Mouse (Mus musculus): Measurements from ENCODE around the gene Ift20. TPM values are rescaled to one million over a fixed set of nuclear protein-coding genes. Genes with fewer than 3 reads are reported as not detected.

The Ift20 gene
- total and polyA plus RNA-seq, 2 experiments from 2014 or later: 106 to 124 TPM

- Histone ChIP-seq H3K4me3 (ENCODE audit: low read depth, low read length) (peak within 1 kb of the TSS; percentile 99), H3K9me3 (ENCODE audit: low read length) (no peaks in the 10 kb centered on the region), H3K9ac (peak within 1 kb of the TSS; percentile 99), H3K4me1 (ENCODE audit: insufficient read depth) (peaks cover 14% of the 10 kb centered on the region; the same call in 1 of the 2 replicates), H3K36me3 (ENCODE audit: insufficient read depth) (peaks cover 44% of the 10 kb centered on the region), H3K4me2 (ENCODE audit: low read depth) (peak within 1 kb of the TSS; percentile 92), H3K27ac (ENCODE audit: low read depth, low read length) (peak within 1 kb of the TSS; percentile 87), H3K27me3 (ENCODE audit: insufficient read depth, low read length) (no peaks in the 10 kb centered on the region)
- under 1% methylated on average over 67 of the region's 67 CpGs for WGBS
- DNase-seq: peak; percentile 95
- no peak for TF ChIP-seq CTCF (IDR thresholded peaks at IDR 0.05; ENCODE audit: low read depth)
- ATAC-seq: peak; percentile 98
Measured at GRCm38 (mm10) chr11:78512025-78512957, 23.9 kb upstream of the Ift20 start, which contains the start of the genes Tmem199 and Poldip2. Gene Tmem199, minus strand, starts transcription at chr11:78512172. Gene Poldip2, plus strand, starts transcription at chr11:78512193.

DNA sequence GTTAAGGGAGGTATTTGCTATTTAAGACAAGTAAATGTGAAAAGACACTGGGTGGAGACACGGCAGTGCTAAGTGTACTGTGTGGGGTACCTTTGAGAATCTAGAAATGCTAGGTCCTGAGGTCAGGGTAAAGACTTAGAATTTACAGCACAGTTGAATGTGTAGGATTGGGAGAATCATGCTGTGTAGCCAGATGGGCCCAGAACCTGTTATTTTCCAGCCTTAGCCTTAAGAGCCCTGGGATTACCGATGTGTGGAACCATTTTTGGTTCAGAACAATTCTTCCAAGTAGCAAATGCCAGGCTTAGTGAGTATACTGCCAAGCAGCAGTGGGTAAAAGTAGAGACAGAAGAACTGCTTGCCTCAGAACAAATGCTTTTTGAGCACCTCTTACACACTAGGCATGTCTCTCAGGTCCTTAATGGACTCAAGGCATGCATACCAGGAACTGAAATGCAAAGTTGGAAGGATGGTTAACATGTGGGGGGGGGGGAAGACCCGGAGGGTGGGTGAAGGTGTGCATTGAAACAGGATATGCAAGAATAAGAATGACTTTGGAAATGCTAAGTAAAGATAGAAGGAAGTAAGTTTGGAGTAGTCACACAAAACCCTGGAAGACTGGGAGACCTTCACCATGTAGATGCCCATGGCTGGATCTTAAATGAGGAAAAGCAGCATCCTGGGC is 22.9 kb upstream of the Ift20 start:
- WGBS: 74% methylated on average over 3 of the region's 3 CpGs
- no peak for ATAC-seq

GRCm38 (mm10) chr11:78515549-78516325 is 20.4 kb upstream of the Ift20 start:
- Histone ChIP-seq H3K27me3 (ENCODE audit: insufficient read depth, low read length) (no peaks in the 10 kb centered on the region), H3K9ac (no peak overlapping the region), H3K4me2 (ENCODE audit: low read depth) (no peak overlapping the region), H3K9me3 (ENCODE audit: low read length) (no peaks in the 10 kb centered on the region), H3K4me3 (ENCODE audit: low read depth, low read length) (no peak overlapping the region), H3K4me1 (ENCODE audit: insufficient read depth) (peaks cover 14% of the 10 kb centered on the region; the same call in 1 of the 2 replicates), H3K36me3 (ENCODE audit: insufficient read depth) (peaks cover 56% of the 10 kb centered on the region), H3K27ac (ENCODE audit: low read depth, low read length) (no peak overlapping the region)
- DNase-seq: no peak
- TF ChIP-seq CTCF (IDR thresholded peaks at IDR 0.05; ENCODE audit: low read depth): peak; percentile 23; the same call in 1 of the 2 replicates
- ATAC-seq: no peak
- 62% methylated on average over 2 of the region's 2 CpGs for WGBS

More for the DNA sequence above, 22.9 kb upstream of the Ift20 start:
- Histone ChIP-seq H3K36me3 (ENCODE audit: insufficient read depth) (peaks cover 44% of the 10 kb centered on the region), H3K4me3 (ENCODE audit: low read depth, low read length) (peak overlapping the region; percentile 99), H3K9me3 (ENCODE audit: low read length) (no peaks in the 10 kb centered on the region), H3K9ac (peak overlapping the region; percentile 99), H3K27me3 (ENCODE audit: insufficient read depth, low read length) (no peaks in the 10 kb centered on the region), H3K4me1 (ENCODE audit: insufficient read depth) (peaks cover 14% of the 10 kb centered on the region; the same call in 1 of the 2 replicates), H3K27ac (ENCODE audit: low read depth, low read length) (no peak overlapping the region), H3K4me2 (ENCODE audit: low read depth) (peak overlapping the region; percentile 92)
- no peak for TF ChIP-seq CTCF (IDR thresholded peaks at IDR 0.05; ENCODE audit: low read depth)
- no peak for DNase-seq

DNA sequence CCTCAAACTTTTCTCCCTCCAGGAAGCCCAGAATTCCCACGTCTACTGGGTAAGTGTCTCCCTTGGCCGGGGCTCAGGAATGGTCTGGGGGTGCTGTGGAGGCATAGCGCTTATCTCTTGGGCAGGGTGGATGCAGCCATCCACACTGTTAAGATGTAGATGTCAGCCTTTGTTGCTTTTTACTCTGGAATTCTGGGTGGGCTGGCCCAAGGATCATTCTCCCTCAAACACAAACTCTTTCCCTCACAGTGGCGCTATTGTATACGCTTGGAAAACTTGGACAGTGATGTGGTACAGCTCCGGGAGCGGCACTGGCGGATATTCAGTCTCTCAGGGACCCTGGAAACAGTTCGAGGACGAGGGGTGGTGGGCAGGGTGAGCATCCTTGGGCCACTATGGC is 17.2 kb upstream of the Ift20 start:
- no peaks in the 10 kb centered on the region for H3K27me3 ChIP-seq (ENCODE audit: insufficient read depth, low read length)
- H3K4me2 ChIP-seq (ENCODE audit: low read depth): no peak overlapping the region
- peaks cover 88% of the 10 kb centered on the region for H3K36me3 ChIP-seq (ENCODE audit: insufficient read depth)
- H3K4me1 ChIP-seq (ENCODE audit: insufficient read depth): no peaks in the 10 kb centered on the region
- 82% methylated on average over 10 of the region's 10 CpGs for WGBS
- no peak overlapping the region for H3K27ac ChIP-seq (ENCODE audit: low read depth, low read length)
- H3K9me3 ChIP-seq (ENCODE audit: low read length): no peaks in the 10 kb centered on the region
- ATAC-seq (no peak), DNase-seq (no peak)
- H3K4me3 ChIP-seq (ENCODE audit: low read depth, low read length): no peak overlapping the region
- no peak for TF ChIP-seq CTCF (IDR thresholded peaks at IDR 0.05; ENCODE audit: low read depth)
- H3K9ac ChIP-seq: no peak overlapping the region

DNA sequence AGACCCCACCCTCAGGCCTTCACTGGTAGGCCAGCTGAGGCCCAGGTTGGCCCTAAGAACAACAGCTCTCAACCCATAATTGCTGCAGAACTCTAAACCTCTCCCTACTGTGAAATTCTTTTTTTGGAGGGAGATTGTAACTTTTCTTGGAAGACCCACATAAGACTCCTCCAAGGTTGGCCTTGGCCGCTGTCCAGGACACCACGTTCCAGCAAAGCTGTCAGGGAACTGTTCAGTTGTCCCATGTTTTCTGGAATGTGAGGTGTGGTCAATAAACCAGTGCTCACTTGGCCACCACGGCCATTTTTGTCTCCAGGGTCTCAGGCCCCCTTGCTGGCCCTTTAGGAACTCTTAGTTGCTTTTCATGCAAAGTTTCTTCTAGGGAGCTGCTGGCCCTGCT is 14.3 kb upstream of the Ift20 start:
- Histone ChIP-seq H3K36me3 (ENCODE audit: insufficient read depth) (peaks cover 91% of the 10 kb centered on the region), H3K9me3 (ENCODE audit: low read length) (no peaks in the 10 kb centered on the region), H3K9ac (no peak overlapping the region), H3K27me3 (ENCODE audit: insufficient read depth, low read length) (no peaks in the 10 kb centered on the region), H3K27ac (ENCODE audit: low read depth, low read length) (no peak overlapping the region), H3K4me3 (ENCODE audit: low read depth, low read length) (no peak overlapping the region), H3K4me2 (ENCODE audit: low read depth) (no peak overlapping the region), H3K4me1 (ENCODE audit: insufficient read depth) (no peaks in the 10 kb centered on the region)
- TF ChIP-seq CTCF (IDR thresholded peaks at IDR 0.05; ENCODE audit: low read depth): no peak
- DNase-seq (no peak), ATAC-seq (no peak)
- 88% methylated on average over 3 of the region's 3 CpGs for WGBS

- no peaks in the 10 kb centered on the region for H3K9me3 ChIP-seq (ENCODE audit: low read length)
- H3K27me3 ChIP-seq (ENCODE audit: insufficient read depth, low read length): no peaks in the 10 kb centered on the region
- 96% methylated on average over 1 of the region's 1 CpGs for WGBS
- no peaks in the 10 kb centered on the region for H3K4me1 ChIP-seq (ENCODE audit: insufficient read depth)
- DNase-seq (no peak), ATAC-seq (no peak)
- no peak overlapping the region for H3K4me3 ChIP-seq (ENCODE audit: low read depth, low read length)
- no peak overlapping the region for H3K9ac ChIP-seq
- H3K36me3 ChIP-seq (ENCODE audit: insufficient read depth): peaks cover 96% of the 10 kb centered on the region
- H3K27ac ChIP-seq (ENCODE audit: low read depth, low read length): no peak overlapping the region
- TF ChIP-seq CTCF (IDR thresholded peaks at IDR 0.05; ENCODE audit: low read depth): peak; percentile 58
- H3K4me2 ChIP-seq (ENCODE audit: low read depth): no peak overlapping the region
Measured at GRCm38 (mm10) chr11:78522481-78522997, 13.6 kb upstream of the Ift20 start.
